Mouse (Mus musculus) adrenal gland, postnatal 4 days (tissue): Measurements from ENCODE around the gene Coa5. TPM values are rescaled to one million over a fixed set of nuclear protein-coding genes. Genes with fewer than 3 reads are reported as not detected.

Experiments used
- DNase-seq, 2 experiments: peaks; one replicate each; pipeline ENCODE4 v3.0.0; 2021 to 2022; ENCODE audit warnings: low spot score in 2 of 2, mixed read lengths in 2 of 2
- total RNA-seq, 2 experiments: library from RNA; stranded (reverse); gene quantifications; 2 replicates each; pipeline ENCODE4 v1.2.3; 2021

The Coa5 gene
- total RNA-seq, 2 experiments from 2014 or later: 78.0 to 78.9 TPM

DNA sequence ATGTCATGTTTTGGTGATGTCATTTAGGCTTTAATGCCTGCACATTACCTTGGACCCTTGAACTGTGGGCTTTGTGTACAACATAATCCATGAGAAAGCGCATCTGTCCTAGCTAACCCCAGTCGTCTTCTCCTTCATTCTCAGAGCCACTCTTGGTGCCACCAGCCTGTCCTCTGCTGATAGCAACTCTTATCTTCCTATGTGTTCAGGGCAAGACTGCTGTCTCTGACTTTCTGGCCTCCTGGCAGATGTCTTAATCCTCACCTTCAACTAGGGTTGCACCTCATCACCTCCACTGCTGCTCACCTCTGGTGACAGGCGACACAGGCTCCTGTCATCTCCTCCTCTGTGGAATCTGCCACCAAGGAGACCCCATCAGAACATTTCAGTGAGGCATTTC, 6.5 kb upstream of the Coa5 start:
- DNase-seq: no peak

DNA sequence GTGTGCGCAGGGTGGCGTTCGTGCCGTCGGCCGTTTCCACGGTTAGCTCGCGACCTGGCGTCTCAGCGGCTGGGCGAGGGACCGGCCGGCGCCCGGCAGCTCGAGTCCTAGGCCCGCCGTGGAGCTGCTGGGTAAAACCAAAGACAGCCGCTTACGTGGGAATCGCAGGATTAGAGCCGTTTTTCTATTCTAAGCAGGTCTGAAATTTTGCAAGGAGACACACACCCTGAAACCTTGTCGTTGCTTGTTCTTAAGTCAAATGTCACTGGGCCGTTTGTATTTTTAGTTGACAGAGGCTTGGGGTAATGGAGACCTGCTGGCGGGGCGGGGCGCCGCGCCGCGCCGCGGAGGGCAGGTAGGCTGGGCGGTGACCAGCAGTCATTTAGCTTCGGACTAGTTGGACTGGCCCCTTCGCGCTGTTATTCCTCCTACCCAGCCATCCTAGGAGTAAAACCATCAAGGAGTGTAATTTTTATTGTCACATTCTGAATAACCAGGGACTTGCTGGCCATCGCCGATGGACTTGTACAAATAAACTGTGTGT, 466 bp upstream of the Coa5 start:
- DNase-seq: no peak

DNA sequence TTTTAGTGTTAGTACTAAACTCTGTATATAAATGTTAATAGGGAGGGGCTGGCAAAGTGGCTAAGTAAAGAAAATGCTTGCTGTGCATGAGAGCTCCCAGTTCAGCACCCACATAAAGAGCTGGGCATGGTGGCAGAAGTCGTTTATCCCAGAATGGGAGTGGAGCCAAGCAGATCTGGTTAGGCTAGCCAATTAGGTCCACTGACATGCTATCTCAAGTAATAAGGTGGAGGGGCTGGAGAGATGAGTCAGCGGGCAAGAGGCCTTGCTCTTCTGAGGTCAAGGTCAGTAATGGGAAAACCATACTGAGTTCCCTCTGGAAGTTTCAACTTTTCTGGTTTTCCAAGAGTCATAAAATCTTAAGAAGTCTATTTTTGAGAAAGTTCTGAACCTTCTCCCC, 992 bp downstream of the Coa5 start:
- DNase-seq: no peak

DNA sequence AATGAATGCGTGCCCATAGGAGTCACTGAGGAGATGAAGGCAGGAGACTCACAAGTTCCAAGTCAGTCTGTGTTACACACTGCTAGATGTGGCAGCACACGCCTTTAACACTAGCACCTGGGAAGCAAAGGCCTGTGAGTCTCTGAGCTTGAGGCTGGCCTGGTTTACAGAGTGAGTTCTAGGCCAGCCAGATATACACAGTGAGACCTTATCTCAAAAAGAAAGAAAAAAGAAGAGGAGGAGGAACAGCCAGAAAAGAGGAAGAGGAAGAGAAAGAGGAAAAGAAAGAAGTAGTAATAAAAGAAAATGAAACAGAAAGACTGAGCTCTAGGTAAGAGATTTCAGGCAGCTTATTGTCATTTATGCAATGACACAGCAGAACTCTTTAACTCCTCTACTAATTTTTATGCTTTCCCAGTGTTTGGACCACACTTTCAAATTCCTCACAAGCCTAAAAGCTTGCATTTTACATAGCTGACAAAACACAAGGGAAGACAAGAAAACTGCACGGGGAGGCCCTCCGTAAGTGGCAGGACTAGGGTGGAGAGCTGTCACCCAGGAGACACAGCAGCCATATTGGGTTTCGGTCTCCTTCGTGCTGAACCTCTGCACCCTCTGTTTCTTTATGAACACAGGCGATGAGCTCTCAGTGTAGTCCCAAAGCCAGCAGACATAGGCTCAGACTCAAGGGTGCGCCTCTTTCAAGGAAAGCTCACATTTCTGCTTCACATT, 2.6 kb downstream of the Coa5 start:
- DNase-seq: no peak

DNA sequence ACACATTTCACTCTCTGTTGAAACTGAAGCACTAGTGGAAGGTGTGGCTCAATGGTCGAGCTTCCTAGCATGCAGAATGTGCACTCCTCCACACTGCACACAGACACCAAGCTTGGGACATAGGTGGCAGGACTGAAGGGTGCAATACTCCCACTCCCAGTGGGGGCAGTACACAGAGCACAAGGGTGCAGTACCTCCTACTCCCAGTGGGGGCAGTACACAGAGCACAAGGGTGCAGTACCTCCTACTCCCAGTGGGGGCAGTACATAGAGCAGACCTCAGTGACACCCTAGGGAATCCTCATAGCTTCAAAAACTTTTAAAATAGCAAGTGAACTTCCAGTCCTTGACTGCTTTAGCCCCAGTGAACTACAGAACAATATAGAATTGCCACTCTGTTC, 10.5 kb downstream of the Coa5 start:
- peak; percentile 43 to 66 for DNase-seq

DNA sequence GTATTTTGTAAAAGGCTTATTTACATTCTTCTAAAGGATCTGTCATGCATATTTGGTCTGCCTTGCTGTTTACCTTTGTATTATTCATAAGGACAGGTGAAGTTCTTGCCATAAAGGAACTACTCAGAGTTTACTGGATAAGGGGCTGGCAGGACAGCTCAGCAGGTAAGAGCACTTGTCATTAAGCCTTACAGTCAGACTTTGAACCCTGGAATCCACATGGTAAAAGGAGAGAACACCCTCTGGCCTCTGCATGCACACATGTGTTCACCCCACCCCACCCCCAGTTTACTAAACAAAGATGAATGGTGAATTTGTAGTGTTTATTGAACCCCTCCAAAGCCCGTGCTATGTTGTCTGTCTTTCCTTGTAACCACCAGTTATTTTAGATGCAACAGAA, 14.5 kb downstream of the Coa5 start:
- DNase-seq: no peak

DNA sequence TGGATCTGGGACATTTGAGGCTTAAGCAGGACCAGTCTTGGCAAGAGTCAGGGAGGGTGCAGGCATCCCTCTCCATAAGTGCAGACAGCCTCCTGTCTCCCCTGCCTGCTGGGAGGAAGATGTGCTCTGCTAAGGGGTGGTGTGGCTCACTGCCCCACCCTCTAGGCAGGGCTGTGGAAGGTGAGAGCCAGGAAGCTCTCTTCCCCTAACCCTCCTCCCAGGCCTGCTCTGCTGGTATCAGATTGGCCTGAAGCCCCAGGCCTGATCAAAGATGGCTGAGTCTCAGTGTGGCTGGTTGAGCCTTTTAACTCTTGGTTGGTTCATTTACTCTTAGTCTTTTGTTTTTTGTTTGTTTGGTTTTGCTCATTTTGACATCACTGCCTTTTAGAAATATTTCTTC, 20.3 kb downstream of the Coa5 start:
- DNase-seq: no peak

DNA sequence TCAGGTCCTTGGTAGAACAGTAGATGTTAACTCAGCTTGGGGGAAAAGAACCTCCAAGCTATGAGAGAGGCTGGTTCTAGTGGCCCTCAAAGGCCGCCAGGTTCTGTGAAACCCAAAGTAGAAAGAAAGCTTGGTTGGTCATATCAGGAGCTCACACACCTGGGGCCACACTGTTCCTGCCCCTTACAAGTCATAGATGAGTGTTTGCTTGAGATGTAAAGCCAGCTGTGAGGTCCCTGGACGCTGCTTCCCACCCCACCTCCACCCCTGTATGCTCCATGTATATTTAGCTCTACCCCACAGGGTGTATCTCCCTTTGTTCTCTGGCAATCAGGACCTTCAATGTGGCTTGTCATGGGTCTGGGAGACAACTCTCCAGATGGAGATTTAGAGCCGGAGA, 21.2 kb downstream of the Coa5 start:
- DNase-seq: no peak

DNA sequence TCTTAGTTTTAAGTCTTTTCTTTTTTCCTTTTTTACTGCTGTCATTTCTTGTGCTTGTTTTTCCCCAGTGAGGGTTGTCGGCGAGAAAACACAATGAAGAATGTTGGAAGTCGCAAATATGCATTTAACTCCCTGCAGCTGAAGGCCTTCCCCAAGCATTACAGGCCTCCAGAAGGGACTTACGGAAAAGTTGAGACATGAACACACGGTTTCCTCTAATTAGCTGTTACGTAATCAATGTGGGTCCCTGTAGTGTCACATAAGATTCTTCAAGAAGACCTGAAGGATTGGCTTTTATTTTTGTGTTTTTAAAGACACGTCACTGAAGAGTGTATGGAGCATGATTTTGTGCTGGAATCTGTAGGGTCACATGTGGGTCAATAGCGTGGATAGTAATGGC, 21.8 kb downstream of the Coa5 start:
- DNase-seq: no peak

DNA sequence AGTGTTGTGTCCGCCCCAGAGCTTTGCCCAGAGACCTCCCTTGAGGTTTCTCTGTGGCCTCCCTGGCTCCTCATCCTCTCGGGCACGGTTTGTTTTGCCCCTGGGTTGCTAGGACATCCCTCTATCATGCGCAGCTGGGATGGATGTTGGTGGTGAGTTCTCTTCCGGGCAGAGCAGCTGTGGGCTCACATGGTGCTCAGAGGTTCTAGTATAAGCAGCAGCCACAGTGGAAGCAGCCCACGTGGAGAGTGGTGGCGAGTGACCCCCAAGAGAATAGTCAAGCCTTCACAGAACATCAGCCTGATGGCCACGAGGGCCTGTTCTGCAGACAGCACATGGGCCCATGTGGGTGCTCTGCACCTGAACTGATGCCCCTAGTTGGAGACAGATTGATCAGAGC, 22.7 kb downstream of the Coa5 start:
- DNase-seq: no peak

DNA sequence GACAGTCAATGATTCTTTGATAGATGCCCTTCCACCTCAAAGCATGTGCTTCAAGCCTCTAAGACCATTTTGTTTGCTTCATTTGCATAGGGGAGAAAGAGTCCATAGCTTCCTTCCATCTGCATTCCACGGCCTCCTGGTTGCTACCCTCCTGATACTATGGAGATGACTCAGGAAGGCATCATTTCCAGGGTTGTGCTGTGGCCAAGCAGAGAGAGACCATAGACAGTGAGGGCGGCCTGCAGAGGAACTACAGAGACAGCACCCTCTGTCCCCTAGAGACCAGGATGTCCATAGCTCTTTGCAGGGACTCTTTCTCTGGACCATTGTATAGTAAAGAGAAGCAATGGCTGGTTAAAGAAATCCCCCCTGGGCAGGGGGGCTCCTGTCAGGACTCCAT, 24.8 kb downstream of the Coa5 start:
- DNase-seq: no peak

DNA sequence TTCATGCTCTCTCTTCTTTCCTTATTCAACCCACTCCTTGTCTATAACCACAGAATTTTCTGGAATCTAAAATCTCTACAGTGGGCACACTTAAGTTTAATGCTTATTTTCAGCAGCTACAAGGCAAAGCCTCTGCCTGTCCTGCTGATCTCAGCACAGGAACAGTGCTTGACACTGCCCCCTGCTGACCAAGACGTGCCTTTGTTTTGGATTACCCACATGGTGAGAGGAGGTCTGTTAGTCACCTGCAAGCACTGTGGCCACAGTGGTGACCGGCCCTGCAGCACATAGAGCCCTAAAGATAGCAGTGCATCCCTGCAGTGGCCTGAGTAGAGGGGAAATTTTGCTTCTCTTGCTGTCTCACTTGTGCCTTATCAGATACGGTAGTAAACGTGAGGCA, 28.2 kb downstream of the Coa5 start:
- DNase-seq: peak in 1 of 2 experiments; percentile 42

DNA sequence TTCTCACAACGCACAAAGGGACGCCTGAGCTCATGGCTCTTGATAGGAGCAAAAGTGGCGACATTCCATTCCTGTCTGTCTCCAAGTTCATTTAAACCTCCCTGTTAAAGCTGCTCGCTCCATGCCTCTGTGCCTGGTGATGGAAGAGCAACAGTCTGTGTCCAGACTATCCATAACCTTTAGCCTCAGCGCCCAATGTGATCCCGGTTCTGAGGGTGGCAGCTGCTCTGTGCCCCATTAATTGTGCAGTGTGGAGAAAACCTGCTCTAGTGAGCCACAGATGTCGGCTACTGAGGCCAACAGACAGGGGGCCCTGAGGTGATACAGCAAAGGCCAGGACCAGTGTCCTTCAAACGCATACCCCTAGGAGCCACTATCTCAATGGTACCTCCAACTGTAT, 30.2 kb downstream of the Coa5 start:
- no peak for DNase-seq

DNA sequence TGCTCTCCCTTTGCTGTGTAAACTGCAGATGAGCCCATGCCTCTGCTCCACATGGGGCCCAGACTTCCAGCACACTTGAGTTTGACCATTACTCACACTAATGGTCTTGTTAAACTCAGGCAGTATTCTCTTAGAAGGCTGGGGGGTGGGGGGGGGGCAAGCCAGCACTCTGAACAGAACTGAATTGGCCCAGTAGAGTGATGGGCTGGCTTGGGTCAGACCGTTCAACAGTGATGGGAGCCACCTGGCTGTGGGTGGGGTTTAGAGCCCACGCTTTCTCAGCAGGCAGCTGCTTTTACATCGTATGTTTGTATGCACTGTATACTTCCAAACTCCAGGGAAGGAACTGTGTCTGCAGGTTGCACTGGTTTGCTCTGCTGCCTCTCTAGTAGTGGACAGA, 30.9 kb downstream of the Coa5 start:
- no peak for DNase-seq

DNA sequence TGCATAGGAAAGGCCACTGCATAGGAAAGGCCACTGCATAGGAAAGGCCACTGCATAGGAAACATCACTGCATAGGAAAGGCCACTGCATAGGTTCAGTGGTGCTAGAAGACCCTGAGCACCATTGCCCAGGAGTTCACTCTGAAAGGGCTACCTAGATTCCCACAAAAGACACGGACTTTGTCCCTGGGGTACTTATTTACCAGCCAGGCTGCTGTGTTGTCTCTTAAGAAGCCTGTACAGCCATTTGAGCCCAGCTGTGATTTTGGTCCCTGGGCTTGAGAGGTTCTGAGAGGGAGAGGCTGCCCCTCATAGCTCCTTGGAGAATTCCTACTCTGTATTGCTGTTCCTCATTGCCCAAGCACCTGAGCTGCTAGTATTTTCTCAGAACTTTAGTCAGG, 33.4 kb downstream of the Coa5 start:
- no peak for DNase-seq

DNA sequence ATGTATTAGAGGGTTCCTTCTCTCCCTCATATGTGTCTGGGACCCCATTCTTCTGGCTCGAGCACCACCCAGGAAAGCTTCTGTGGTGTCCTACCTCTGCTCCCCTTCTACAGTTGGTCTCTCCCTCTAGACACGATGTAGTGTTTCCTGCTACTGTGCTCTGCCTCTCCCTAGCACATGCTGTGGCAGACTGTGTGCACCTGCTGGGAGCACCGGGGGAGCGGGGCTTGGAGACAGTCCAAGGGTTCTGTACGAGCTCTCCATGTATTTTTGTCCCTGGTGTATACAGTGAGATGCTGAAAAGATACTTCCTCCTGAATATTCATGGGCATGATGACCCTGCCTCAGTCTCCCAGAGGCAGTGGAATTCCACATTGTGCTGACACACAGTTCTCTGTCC, 36.7 kb downstream of the Coa5 start:
- DNase-seq: no peak

DNA sequence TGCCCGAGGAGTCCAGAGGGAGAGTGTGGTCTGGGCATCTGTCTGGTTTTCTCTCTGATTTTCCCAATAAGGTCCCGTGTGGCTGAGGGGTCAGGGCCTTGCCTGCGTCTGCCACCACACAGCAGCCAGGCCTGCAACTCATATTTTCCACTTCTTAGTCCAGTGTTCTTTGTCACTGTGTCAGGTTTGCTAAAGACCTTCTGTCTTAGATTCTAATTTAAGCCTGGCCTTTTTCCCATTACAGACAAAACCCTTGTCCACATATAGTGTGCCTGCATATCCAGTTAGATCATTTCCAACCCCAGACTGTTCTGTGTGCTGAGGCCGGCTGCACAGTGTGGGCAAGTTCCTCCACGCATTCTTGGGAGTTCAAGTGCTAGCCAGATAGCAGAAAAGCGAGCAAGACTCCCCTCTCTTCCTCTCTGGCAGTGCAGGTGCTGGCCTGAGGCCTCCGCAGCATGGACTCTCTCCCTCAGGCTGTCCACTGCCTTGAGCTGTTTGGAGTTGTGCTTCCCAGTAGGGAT, 43.4 kb downstream of the Coa5 start:
- no peak for DNase-seq

DNA sequence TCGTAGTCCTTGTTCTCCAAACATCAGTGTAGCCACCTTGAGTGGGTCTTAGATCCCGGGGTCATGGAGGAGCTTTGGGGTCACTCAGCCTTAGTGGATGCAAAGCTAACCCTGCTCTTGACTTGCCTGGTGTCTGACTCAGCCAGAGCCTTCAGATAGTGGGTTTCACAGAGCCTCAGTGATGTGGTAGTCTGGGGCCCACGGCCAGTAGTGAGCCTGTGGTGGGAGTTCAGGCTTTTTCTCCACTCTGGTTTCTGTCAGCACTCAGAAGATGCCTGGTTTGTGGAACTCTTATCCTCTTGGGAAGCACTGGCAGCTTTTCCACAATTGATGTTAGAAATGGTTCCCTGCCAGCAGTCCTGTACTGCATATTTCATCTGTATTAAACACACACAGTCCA, 45.6 kb downstream of the Coa5 start:
- DNase-seq: no peak

DNA sequence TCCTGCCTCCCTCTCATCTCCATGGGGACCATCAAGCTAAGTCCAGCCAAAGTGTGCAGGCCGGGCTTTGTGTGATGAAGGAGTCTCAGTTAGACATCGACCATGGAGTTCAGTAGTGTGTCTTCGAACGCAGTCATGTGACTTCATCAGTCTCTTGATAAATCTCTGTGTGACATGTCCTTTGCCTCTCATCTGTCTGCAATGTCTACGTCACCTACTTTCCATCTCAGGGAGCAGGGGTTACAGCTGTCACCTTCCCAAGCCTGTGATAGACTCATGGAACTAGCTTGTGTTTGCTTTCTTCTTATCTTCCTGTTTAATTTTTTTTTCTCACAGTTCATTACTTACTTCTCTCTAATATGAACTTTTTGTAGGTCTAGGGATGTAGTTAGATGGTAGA, 49.0 kb downstream of the Coa5 start:
- no peak for DNase-seq

DNA sequence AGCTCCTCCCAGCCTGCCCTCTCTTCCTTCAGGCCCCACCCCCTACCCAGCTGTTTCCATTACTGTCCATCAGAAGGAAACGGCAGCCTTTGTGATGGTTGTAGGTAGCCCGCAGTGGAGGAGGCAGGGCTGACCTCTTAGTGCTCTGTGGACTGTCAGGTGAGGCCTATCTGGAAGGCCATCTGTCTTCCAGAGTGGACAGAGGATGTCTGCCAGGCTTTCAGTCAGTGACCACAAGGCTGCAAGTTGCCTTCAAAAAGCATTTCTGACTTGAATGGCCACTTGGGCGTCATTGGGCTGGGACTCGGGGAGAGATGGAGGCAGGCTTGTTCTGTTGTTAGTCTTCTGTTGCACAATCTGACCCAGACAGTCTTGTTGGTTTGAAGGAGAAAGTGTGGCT, 50.4 kb downstream of the Coa5 start:
- DNase-seq: no peak

DNA sequence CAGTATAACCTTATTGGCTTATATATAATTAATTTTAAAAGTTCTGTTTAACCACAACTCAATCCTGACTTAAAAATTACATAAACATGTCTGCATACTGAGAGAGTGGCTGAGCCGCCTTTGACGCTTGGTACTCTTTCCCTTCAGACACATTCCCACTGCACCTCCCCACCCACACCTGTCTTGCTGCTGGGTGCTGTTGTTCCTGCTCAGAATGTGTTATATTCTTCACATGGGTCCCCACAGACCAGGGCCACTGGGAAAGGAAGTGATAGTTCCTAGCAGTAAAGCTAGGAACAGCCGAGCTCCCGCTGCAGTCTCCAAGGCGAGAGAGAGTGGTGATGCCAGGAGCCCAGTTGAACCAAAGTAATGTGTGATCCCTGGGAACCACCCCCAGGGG, 51.8 kb downstream of the Coa5 start:
- no peak for DNase-seq

DNA sequence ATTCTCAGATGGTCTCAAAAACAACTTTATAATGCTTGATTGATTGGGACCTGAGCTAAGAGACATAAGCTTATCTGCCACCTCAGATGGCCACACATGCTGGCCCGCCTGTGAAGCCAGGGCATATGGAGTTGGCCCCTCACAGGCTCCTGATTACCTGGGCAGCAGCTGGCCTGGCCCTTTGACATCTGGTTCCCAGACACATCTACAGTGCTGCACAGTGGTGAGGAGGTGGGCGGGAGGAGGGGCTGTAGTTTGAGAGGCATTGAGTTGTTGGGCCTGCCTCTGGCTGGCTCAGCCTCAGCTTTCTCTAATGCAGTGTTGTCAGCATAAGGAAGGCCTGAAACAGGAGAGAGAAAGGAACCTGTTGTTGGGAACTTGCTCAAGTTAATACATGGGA, 53.2 kb downstream of the Coa5 start:
- no peak for DNase-seq

DNA sequence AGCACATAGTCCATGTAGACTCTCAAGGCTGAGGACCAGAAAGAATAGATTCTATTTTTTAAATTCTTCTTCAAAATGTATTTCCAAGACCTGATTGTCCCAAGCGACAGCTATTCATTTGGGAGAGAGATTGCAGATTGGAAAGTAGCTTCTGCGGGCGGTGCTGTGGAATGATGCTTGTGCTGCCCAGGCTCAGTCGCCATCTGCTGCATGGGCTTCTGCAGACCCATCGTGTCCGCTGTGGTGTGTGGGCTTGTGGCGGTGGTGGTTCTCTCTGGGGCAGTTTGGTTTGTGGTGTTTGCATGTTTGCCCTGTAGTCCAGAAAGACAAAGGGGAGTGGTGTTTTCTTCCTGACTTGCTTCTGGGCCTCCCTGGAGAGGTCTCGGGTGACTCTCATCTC, 53.7 kb downstream of the Coa5 start:
- DNase-seq: no peak
